Mouse (Mus musculus): ENCODE measurements around the gene Cnep1r1. TPM values are rescaled to one million over a fixed set of nuclear protein-coding genes. Genes with fewer than 3 reads are reported as not detected.

Gene Cnep1r1
- 16.5 and 19.7 TPM in 2 replicates for polyA plus RNA-seq (2012; rRNA removed)

GRCm38 (mm10) chr8:88118456-88119036 is at the start of gene Cnep1r1:
TSS of gene Cnep1r1 (plus strand) at chr8:88118769.
- peak; percentile 97 for DNase-seq (ENCODE audit: low read depth)

DNA sequence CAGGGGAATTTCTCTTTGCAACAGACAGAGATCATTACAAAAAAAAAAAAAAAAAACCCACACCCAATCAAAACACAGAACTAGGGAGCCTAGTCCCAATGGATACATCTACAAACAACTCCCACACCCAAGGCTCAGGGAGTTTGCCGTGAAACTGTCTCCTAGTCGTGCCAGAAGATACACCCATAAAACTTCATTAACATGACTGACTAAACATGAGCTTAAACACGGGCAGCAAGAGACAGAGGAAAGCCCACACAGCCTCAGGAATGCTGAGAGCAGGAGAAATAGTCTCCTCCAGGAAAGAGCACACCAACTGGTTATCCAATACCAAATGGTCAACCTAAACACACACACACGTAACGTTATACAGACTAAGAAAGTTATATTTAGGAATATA is 36.4 kb upstream of the Cnep1r1 start:
- no peak for DNase-seq (ENCODE audit: low read depth)

DNA sequence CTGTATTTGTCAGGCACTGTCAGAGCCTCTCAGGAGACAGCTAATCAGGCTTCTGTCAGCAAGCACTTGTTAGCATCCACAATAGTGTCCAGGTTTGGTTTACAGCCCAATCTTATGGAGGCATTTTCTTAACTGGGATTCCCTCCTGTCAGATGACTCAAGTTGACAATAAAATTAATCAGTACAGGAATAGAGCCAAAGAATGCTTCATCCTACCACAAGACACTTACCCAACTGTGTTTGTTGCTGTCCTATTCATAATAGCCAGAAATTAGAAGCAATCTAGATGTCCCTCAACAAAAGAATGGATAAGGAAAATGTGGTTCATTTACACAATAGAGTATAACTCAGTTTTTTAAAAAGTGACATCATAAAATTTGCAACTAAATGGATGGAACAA is 30.6 kb upstream of the Cnep1r1 start:
- no peak for DNase-seq (ENCODE audit: low read depth)

- no peak for DNase-seq (ENCODE audit: low read depth)
These were observed 26.9 kb upstream of the Cnep1r1 start for GRCm38 (mm10) chr8:88091661-88092060.

GRCm38 (mm10) chr8:88093367-88093766 is 25.2 kb upstream of the Cnep1r1 start:
- no peak for DNase-seq (ENCODE audit: low read depth)

- DNase-seq (ENCODE audit: low read depth), result no peak
These were observed 19.7 kb upstream of the Cnep1r1 start for GRCm38 (mm10) chr8:88098856-88099255.

GRCm38 (mm10) chr8:88099526-88099925 is 19.0 kb upstream of the Cnep1r1 start:
- no peak for DNase-seq (ENCODE audit: low read depth)

DNA sequence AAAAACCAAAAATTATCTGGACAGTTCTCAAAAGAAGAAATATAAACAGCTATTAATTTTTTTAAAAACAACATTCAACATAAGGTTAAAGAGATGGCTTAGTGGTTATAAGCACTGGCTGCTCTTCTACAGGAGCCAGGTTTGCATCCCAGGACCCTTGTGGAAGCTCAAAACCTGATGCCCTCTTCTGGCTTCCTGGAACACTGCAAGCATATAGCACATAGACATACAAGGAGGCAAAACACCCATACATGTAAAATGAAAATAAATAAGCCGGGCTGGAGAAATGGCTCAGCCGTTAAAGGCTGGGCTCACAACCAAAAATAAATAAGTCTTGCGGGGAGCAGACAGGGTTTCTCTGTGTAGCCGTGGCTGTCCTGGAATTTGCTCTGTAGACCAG is 9.3 kb upstream of the Cnep1r1 start:
- DNase-seq (ENCODE audit: low read depth), result no peak

GRCm38 (mm10) chr8:88119076-88119475 is 507 bp downstream of the Cnep1r1 start:
- no peak for DNase-seq (ENCODE audit: low read depth)

GRCm38 (mm10) chr8:88124850-88125249 is 6.3 kb downstream of the Cnep1r1 start:
- DNase-seq (ENCODE audit: low read depth), result no peak

GRCm38 (mm10) chr8:88129397-88129796 is 10.8 kb downstream of the Cnep1r1 start:
- no peak for DNase-seq (ENCODE audit: low read depth)

DNA sequence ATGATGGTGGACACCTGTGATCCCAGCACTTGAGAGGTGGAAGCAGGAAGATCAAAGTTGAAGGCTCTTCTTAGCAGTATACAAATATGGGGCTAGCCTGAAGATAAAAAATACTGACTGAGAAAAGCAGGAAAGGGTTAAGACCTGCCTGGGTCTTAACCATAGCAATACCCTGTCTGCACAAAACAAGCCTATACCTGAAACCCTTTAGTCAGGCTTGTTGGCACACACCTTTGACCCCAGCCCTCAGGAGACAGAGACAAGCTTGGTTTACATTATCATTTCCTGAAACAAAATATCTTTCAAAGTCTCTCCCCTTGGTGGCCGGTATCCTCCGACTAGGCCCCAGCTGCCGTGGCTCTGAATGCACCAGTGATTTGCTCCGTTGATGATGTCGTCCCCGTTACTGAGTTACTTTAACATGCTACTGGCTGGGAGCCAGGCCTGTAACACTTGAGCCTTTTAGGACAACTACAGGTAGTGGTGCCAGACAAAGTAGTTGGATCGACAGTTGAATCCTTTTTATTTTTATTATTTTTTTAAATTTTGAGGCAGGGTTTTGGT is 12.3 kb downstream of the Cnep1r1 start:
- no peak for DNase-seq (ENCODE audit: low read depth)

GRCm38 (mm10) chr8:88137748-88138484 is 19.3 kb downstream of the Cnep1r1 start, which contains the start of gene Heatr3:
TSS of gene Heatr3 (plus strand) at chr8:88137855.
- DNase-seq (ENCODE audit: low read depth), result no peak

- no peak for DNase-seq (ENCODE audit: low read depth)
These were observed 20.7 kb downstream of the Cnep1r1 start for GRCm38 (mm10) chr8:88139256-88139655.

DNA sequence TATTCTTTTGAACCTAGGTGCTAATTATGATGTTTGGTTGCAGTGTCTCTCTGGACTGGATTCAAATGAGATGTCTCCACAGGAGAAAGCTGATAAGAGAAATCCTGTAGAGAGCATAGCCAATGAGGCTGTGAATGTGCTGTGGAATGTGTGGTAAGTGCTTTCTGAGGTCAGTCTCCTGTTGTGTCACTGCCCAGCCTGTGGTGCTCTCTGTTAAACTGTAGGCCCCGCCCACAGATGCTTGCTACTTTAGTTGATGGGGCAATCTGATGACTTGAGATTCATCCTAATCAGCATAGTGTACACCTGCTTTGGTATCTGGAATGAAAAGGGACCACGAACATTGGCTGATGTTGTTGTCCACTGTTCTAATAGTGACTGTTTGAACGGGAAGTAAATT is 23.1 kb downstream of the Cnep1r1 start:
- DNase-seq (ENCODE audit: low read depth), result no peak

DNA sequence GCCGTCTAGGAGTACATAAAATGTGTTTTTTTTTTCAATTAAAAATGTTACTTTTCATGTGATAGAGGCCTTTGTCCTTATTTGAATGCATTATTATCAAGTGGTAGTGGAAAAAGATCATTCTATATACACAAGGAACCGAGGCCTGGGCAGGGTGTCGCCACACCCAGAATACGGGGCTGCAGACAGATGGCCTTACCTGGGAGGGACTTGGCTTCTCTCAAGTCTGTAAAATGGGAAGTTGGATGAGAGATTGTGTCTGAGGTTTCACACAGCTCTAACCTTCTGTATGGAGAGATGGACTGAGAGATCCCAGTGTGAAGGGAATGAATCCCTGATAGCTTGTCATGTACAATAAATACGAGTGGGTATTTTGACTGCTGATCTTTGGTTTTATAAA is 25.5 kb downstream of the Cnep1r1 start:
- no peak for DNase-seq (ENCODE audit: low read depth)

DNA sequence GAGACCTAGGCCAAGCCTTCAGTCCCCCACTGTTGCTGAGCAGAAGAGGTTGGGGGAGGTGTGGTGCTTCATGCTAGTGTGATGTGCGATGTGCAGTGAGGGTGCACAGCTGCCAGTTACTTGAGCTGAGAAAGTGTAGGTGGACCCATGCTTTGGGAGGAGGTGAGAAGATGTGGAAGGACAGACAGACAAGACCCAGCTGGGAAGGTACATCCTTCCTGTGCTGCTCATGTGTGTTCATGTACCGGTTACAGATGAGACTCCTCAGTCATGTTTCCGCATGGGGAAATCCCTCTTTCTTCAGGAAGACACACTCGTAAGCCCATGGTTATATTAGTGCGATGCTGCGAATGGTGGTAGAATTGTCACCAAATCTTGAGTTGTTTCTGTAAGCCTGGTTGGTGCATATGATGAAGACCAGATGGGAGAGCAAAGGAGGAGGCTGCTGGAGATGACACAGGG is 32.4 kb downstream of the Cnep1r1 start:
- no peak for DNase-seq (ENCODE audit: low read depth)

GRCm38 (mm10) chr8:88160237-88160995 is 41.8 kb downstream of the Cnep1r1 start:
- no peak for DNase-seq (ENCODE audit: low read depth)

GRCm38 (mm10) chr8:88161439-88161838 is 42.9 kb downstream of the Cnep1r1 start:
- no peak for DNase-seq (ENCODE audit: low read depth)

DNA sequence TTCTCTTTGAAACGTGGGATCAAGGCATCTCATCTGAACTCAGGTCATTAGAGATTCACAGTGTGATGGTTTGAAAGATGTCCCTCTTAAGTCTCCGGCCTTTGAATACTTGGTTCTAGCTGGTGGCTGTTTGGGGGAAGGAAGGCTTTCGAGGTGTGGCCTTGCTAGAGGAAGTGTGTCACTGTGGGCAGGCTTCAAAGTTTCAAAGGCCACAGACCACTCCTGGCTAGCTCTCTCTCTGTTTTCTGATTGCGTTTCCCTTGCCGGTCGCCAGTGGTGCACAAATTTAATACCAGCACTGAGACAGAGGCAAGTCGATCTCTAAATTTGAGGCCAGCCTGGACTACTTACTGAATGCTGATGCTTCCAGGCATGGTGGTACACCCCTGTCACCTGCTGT is 56.7 kb downstream of the Cnep1r1 start:
- DNase-seq (ENCODE audit: low read depth), result no peak

DNA sequence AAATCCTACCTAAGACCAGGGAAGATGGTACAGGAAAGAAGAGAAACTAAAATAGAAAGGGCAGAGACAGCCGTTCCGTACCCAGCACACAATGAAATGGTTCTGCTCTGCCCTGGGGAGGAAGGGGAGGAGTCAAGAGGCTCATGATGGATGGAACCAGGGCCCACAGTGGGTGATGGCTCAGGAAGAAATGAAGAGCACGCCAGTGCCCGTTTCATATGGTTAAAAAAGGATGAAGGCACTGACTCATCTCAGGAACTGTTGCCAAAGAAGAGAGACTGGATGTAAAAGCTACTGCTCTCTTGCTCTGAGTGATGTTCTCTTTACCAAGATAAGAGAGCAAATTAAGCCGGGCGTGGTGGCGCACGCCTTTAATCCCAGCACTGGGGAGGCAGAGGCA is 58.7 kb downstream of the Cnep1r1 start:
- DNase-seq (ENCODE audit: low read depth), result no peak

DNA sequence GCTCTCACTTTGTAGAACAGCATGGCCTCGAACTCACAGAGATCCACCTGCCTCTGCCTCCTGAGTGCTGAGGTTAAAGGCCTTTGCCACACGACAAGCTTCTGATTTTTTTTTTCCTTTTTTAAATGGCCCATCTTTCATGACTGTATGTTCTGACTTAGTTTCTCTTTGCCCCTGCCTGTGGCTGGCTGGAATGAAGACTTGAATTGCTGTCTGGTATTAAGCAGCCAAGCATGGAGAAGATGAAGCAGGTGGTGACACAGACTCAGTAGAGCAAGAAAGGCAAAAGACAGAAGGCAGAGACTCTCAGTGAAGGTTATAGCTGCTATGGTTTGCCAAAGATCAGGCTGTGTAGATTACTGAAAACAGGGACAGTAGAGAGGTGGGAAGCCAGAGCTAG is 64.6 kb downstream of the Cnep1r1 start:
- no peak for DNase-seq (ENCODE audit: low read depth)
